Mouse (Mus musculus) spleen, adult 2 months (tissue): ENCODE data around the gene Gtpbp2.

Experiments used
- CTCF ChIP-seq: fragments of 200-500 bp; IDR thresholded peaks from 2 replicates; pipeline ENCODE4 v1.5.1; 2011; ENCODE audit warnings: mild to moderate bottlenecking, inconsistent platforms; ENCODE audit not compliant: insufficient read depth, insufficient read length, insufficient replicate concordance; ENCODE audit errors: extremely low read depth
- POLR2A ChIP-seq: fragments of 200-500 bp; IDR thresholded peaks from 2 replicates; pipeline ENCODE4 v1.6.1; 2011; ENCODE audit warnings: low read depth, low read length, inconsistent platforms

- TF ChIP-seq CTCF = no peak
- peak; percentile 97 for TF ChIP-seq POLR2A
Measured at GRCm38 (mm10) chr17:46152847-46153782, 7.7 kb upstream of the Gtpbp2 start, which contains the start of gene Mad2l1bp.
